Mouse (Mus musculus) kidney, postnatal 4 days (tissue): Measurements from ENCODE around the gene Trpm1.
A peak's percentile ranks its signal among the peaks of the same experiment; 100 is the strongest.
"Not testable (repeated sequence)": the region's sequence is repeated elsewhere in the genome, so short reads cannot be mapped to it uniquely, and the experiment has no call there.

ENCODE experiments used
- DNase-seq, 2 experiments: peaks; one replicate each; pipeline ENCODE4 v3.0.0; 2021; ENCODE audit warnings: mixed read lengths in 2 of 2

Gene Trpm1

GRCm38 (mm10) chr7:64153535-64153934 lies at the start of gene Trpm1:
Gene Trpm1, plus strand, starts transcription at chr7:64153835.
- DNase-seq = no peak

- DNase-seq = no peak
These were observed 31.4 kb upstream of the Trpm1 start for GRCm38 (mm10) chr7:64122131-64122715.

- no peak for DNase-seq
These were observed 29.9 kb upstream of the Trpm1 start for GRCm38 (mm10) chr7:64123721-64124120.

- DNase-seq = not testable (repeated sequence)
These were observed 27.6 kb upstream of the Trpm1 start for GRCm38 (mm10) chr7:64125994-64126393.

- no peak for DNase-seq
These were observed 13.8 kb upstream of the Trpm1 start for GRCm38 (mm10) chr7:64139866-64140265.

- no peak for DNase-seq
These were observed 12.2 kb upstream of the Trpm1 start for GRCm38 (mm10) chr7:64141301-64142032.

GRCm38 (mm10) chr7:64149337-64149736 lies 4.3 kb upstream of the Trpm1 start:
- DNase-seq = no peak

GRCm38 (mm10) chr7:64149747-64150146 lies 3.9 kb upstream of the Trpm1 start:
- DNase-seq = peak in 1 of 2 experiments; percentile 26

- DNase-seq = no peak
These were observed 3.1 kb upstream of the Trpm1 start for GRCm38 (mm10) chr7:64150436-64151080.

- no peak for DNase-seq
These were observed 1.6 kb downstream of the Trpm1 start for GRCm38 (mm10) chr7:64155226-64155625.

GRCm38 (mm10) chr7:64155687-64156086 lies 2.1 kb downstream of the Trpm1 start:
- peak; percentile 78 to 86 for DNase-seq

- peak in 1 of 2 experiments; percentile 25 for DNase-seq
These were observed 2.8 kb downstream of the Trpm1 start for GRCm38 (mm10) chr7:64156271-64156911.

GRCm38 (mm10) chr7:64156918-64157690 lies 3.5 kb downstream of the Trpm1 start:
- no peak for DNase-seq

- DNase-seq = no peak
These were observed 4.8 kb downstream of the Trpm1 start for GRCm38 (mm10) chr7:64158281-64159055.

- no peak for DNase-seq
These were observed 5.5 kb downstream of the Trpm1 start for GRCm38 (mm10) chr7:64159056-64159542.

- DNase-seq = peak in 1 of 2 experiments; percentile 12
These were observed 6.3 kb downstream of the Trpm1 start for GRCm38 (mm10) chr7:64159612-64160591.

GRCm38 (mm10) chr7:64160737-64161470 lies 7.3 kb downstream of the Trpm1 start:
- peak in 1 of 2 experiments; percentile 12 for DNase-seq

- peak in 1 of 2 experiments; percentile 16 for DNase-seq
These were observed 8.4 kb downstream of the Trpm1 start for GRCm38 (mm10) chr7:64161990-64162389.

- no peak for DNase-seq
These were observed 9.5 kb downstream of the Trpm1 start for GRCm38 (mm10) chr7:64163086-64163485.

GRCm38 (mm10) chr7:64163890-64164289 lies 10.3 kb downstream of the Trpm1 start:
- no peak for DNase-seq
